Mouse (Mus musculus): Measurements from ENCODE around the gene A630001G21Rik.
A peak's percentile ranks its signal among the peaks of the same experiment; 100 is the strongest.

Gene A630001G21Rik

GRCm38 (mm10) chr1:85771976-85772375 lies 6.5 kb downstream of the A630001G21Rik start:
- no peak for DNase-seq (ENCODE audit: low read depth, low spot score)

- no peak for DNase-seq (ENCODE audit: low read depth, low spot score)
Observed at GRCm38 (mm10) chr1:85767754-85768153, 10.7 kb downstream of the A630001G21Rik start.

- no peak for DNase-seq (ENCODE audit: low read depth, low spot score)
Observed at GRCm38 (mm10) chr1:85766120-85766519, 12.3 kb downstream of the A630001G21Rik start.

DNA sequence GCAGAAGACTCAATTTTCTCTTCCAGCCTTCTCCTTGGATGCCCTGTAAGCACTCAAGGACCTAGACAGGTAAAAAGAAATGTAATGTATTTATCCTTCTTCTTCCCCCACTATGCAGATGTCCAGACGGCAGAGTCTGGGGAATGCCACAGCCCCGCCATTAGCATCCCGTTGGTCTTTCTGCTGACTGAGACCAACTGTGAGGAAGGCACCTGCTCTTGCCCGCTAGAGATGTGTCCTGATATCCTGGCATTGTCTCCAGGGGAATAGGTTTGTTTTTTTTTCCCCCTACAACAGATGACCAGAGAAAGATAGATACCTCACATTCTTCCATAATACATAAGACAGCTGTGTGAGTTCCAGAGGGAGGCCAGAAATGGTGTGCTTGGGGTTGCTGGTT lies 14.2 kb downstream of the A630001G21Rik start:
- DNase-seq (ENCODE audit: low read depth, low spot score) = no peak

GRCm38 (mm10) chr1:85763386-85763785 lies 15.1 kb downstream of the A630001G21Rik start:
- DNase-seq (ENCODE audit: low read depth, low spot score) = no peak

- DNase-seq (ENCODE audit: low read depth, low spot score) = no peak
Observed at GRCm38 (mm10) chr1:85761665-85762064, 16.8 kb downstream of the A630001G21Rik start.

DNA sequence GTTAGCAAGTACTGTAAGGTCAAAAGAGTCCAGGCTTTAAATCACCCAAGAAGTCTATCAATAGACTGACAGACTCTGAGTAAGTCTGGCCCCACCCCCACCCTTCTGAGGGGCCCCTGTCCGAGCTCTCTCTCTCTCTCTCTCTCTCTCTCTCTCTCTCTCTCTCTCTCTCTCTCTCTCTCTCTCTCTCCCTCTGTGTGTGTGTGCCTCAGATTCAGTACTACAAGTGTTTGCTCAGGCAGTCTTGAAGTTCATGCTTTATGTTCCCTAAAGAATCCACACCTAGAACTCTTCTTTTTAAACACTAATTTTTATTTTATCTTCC lies 19.5 kb downstream of the A630001G21Rik start:
- DNase-seq (ENCODE audit: low read depth, low spot score) = no peak

GRCm38 (mm10) chr1:85758231-85758968 lies 20.0 kb downstream of the A630001G21Rik start:
- no peak for DNase-seq (ENCODE audit: low read depth, low spot score)

- no peak for DNase-seq (ENCODE audit: low read depth, low spot score)
Observed at GRCm38 (mm10) chr1:85757531-85758230, 20.8 kb downstream of the A630001G21Rik start.

- DNase-seq (ENCODE audit: low read depth, low spot score) = no peak
Observed at GRCm38 (mm10) chr1:85751932-85752680, 26.3 kb downstream of the A630001G21Rik start.

GRCm38 (mm10) chr1:85751494-85751893 lies 26.9 kb downstream of the A630001G21Rik start:
- DNase-seq (ENCODE audit: low read depth, low spot score) = peak; percentile 36

- DNase-seq (ENCODE audit: low read depth, low spot score) = no peak
Observed at GRCm38 (mm10) chr1:85750650-85751049, 27.8 kb downstream of the A630001G21Rik start.

- no peak for DNase-seq (ENCODE audit: low read depth, low spot score)
Observed at GRCm38 (mm10) chr1:85749829-85750228, 28.6 kb downstream of the A630001G21Rik start.

- no peak for DNase-seq (ENCODE audit: low read depth, low spot score)
Observed at GRCm38 (mm10) chr1:85746511-85746910, 31.9 kb downstream of the A630001G21Rik start.

GRCm38 (mm10) chr1:85744539-85744938 lies 33.9 kb downstream of the A630001G21Rik start:
- no peak for DNase-seq (ENCODE audit: low read depth, low spot score)

DNA sequence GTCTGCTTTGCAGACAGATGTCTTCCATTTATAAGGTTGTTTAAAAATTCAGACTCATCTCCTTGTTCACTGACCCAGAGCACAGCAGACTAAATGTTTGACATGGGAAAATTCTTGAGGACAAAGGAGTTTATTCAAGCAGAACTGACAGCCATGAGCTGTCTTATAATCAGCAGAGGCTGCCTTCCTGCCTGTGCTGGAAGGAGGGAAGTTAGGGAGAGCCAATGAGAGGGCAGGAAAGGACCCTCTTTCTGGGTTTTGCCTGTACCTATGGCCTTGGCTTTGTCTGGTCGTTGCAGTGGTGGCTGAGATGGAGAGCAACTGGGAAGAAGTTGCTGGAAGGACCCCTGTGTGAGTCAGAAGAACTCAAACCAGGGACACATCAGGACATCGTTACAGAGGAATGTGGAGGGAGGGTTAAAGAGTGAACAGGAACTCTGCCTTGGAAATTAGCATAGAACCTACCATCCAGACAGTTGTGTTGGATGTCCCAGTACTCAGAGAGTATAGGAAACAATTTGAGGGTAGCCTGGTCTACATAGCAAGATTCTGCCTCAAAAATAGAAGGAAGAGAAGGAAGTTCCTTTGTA lies 35.4 kb downstream of the A630001G21Rik start:
- no peak for DNase-seq (ENCODE audit: low read depth, low spot score)

DNA sequence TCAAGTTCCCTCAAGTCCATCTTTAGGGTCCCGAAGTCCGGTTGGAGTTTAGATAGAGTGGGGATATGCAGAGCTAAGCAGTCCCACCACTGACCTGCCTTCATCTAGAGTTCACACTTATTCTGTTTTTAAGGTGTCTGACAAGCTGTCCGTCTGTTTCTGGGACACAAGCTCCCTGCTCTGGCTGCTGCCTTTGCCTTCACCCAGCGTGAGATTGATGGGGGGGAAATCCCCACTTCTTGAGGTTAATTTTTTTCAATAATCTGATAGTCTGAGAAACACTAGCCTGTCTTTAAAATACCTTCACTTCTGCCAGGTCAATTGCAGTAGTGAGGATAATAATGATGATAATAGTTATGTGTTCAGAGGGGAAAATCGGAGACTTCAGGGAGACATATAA lies 36.1 kb downstream of the A630001G21Rik start:
- DNase-seq (ENCODE audit: low read depth, low spot score) = no peak

GRCm38 (mm10) chr1:85740923-85741322 lies 37.5 kb downstream of the A630001G21Rik start:
- DNase-seq (ENCODE audit: low read depth, low spot score) = no peak

- DNase-seq (ENCODE audit: low read depth, low spot score) = no peak
Observed at GRCm38 (mm10) chr1:85739819-85740218, 38.6 kb downstream of the A630001G21Rik start.

DNA sequence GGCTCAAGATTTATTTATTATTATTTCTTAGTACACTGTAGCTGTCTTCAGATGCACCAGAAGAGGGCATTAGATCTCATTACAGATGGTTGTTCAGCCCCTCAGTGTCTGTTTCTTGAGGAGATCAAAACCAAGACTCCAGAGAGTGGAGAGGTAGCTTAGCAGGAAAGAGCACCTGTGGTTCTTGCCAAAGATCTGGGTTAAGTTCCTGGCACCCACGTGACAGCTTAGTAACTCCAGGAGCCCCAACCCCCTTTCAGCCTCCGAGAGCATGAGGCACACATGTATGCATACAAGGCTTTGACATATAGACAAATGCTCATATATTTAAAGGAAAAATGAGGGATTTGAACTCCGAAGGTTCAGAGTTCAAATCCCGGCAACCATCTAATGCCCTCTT lies 39.4 kb downstream of the A630001G21Rik start:
- no peak for DNase-seq (ENCODE audit: low read depth, low spot score)

GRCm38 (mm10) chr1:85736355-85737184 lies 41.9 kb downstream of the A630001G21Rik start:
- peak; percentile 40 for DNase-seq (ENCODE audit: low read depth, low spot score)

Data from retina, adult 2 months (tissue).